Mouse (Mus musculus) hindbrain, embryonic 16.5 days (tissue): ENCODE measurements at regions not wholly inside any gene's neighbourhood (a gene's known extent, or its start where the extent isn't known, plus 50 kb on each side); places are given as distances from the start of the nearest gene placed in this dataset.

Source experiments
- ATAC-seq: fragments of 200-750 bp; cut with Nextera tagmentation; 2 replicates; pipeline ENCODE4 v1.8.0; 2017; ENCODE audit warnings: moderate TSS enrichment, moderate library complexity
- H3K27ac ChIP-seq: fragments of 300-500 bp; sonication (generic); 2 replicates; pipeline ENCODE4 v1.5.1; 2014; ENCODE audit warnings: low read depth, mild to moderate bottlenecking, control low read depth, low read length, moderate library complexity
- H3K27me3 ChIP-seq: fragments of 300-500 bp; sonication (generic); replicated peaks from 2 replicates; pipeline ENCODE4 v1.6.1; 2014; ENCODE audit warnings: low read length; ENCODE audit not compliant: control insufficient read depth, insufficient read depth
- H3K36me3 ChIP-seq: fragments of 300-500 bp; sonication (generic); 2 replicates; pipeline ENCODE4 v1.6.1; 2014; ENCODE audit warnings: mild to moderate bottlenecking, low read length, moderate library complexity, mixed read lengths; ENCODE audit not compliant: control insufficient read depth, insufficient read depth
- H3K4me1 ChIP-seq: fragments of 300-500 bp; sonication (generic); 2 replicates; pipeline ENCODE4 v1.6.1; 2014; ENCODE audit warnings: low read depth, low read length; ENCODE audit not compliant: control insufficient read depth, insufficient read depth
- H3K4me2 ChIP-seq: fragments of 300-500 bp; sonication (generic); 2 replicates; pipeline ENCODE4 v1.6.1; 2014; ENCODE audit warnings: mild to moderate bottlenecking, low read length, control low read depth, moderate library complexity
- H3K4me3 ChIP-seq: fragments of 300-500 bp; sonication (generic); 2 replicates; pipeline ENCODE4 v1.5.1; 2014; ENCODE audit warnings: mild to moderate bottlenecking, low read length, control low read depth, moderate library complexity
- H3K9ac ChIP-seq: fragments of 300-500 bp; sonication (generic); 2 replicates; pipeline ENCODE4 v1.6.1; 2014; ENCODE audit warnings: low read depth, mild to moderate bottlenecking, control low read depth, low read length, moderate library complexity
- H3K9me3 ChIP-seq: fragments of 300-500 bp; sonication (generic); 2 replicates; pipeline ENCODE4 v1.6.1; 2014; ENCODE audit warnings: mild to moderate bottlenecking, low read length, moderate library complexity; ENCODE audit not compliant: control insufficient read depth
- WGBS: fragments of 180-500 bp; shearing (Covaris S2); extraction: QIAGEN DNeasy Blood & Tissue Kit; methylation state at CpG from one replicate; pipeline ENCODE4 v1.1.7; 2014; 5-methylcytosine and 5-hydroxymethylcytosine counted together

DNA sequence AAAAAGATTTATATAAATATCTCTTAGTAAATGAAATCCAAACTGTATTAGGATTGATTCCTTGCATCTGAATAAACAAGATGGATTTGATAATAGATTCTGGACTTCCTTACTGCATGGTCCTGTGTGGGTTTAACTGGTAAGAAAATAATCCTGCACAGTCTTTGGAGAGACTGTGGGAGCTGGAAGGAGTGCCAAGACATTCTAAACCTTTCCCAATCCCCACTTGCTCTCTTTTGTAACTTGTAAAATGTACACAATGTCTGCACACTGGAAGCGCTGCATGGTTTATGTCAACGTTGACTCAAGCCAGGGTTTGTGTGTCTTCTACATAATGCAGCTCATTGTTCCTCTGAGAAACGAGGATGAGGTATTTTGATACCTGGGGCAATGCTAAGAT, 62.3 kb upstream of the Rarb start:
- Histone ChIP-seq H3K4me2 (no peak overlapping the region), H3K9ac (no peak overlapping the region), H3K9me3 (no peaks in the 10 kb centered on the region), H3K36me3 (no peaks in the 10 kb centered on the region), H3K27ac (no peak overlapping the region), H3K4me3 (no peak overlapping the region), H3K4me1 (no peaks in the 10 kb centered on the region), H3K27me3 (no peaks in the 10 kb centered on the region)
- 57% methylated on average over 3 of the region's 3 CpGs for WGBS
- no peak for ATAC-seq

DNA sequence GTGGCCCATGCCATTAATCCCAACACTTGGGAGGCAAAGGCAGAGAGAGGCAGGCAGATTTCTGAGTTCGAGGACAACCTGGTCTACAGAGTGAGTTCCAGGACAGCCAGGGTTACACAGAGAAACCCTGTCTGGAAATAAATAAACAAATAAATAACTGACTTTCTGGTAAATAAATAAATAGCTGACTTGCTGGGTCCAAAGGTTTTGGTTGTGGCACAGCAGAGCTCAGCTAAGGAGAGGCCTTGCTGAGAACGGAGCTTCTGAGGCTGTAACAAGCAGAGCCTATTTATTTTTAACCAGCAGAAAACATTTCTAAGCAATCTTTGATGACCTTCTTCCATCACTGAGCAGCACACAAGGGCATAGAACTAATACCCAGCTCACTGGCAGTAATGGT, 50.3 kb upstream of the Rarb start:
- Histone ChIP-seq H3K36me3 (no peaks in the 10 kb centered on the region), H3K4me2 (no peak overlapping the region), H3K9ac (no peak overlapping the region), H3K4me1 (no peaks in the 10 kb centered on the region), H3K9me3 (no peaks in the 10 kb centered on the region), H3K27me3 (no peaks in the 10 kb centered on the region), H3K4me3 (no peak overlapping the region), H3K27ac (no peak overlapping the region)
- WGBS, result 92% methylated on average over 2 of the region's 2 CpGs
- no peak for ATAC-seq
